Mouse (Mus musculus) lung, embryonic 14.5 days (tissue): ENCODE measurements around the gene Gpr141. TPM values are rescaled to one million over a fixed set of nuclear protein-coding genes. Genes with fewer than 3 reads are reported as not detected.

Experiments used
- ATAC-seq: fragments of 200-750 bp; cut with Nextera tagmentation; 2 replicates; pipeline ENCODE4 v1.8.0; 2017; ENCODE audit warnings: mild to moderate bottlenecking, moderate TSS enrichment, moderate library complexity; ENCODE audit not compliant: insufficient read depth
- DNase-seq: peaks from one replicate; pipeline ENCODE4 v3.0.0-alpha.2; 2015
- H3K27ac ChIP-seq: fragments of 300-500 bp; sonication (generic); 2 replicates; pipeline ENCODE4 v1.5.1; 2014; ENCODE audit warnings: low read depth, mild to moderate bottlenecking, moderate library complexity
- H3K27me3 ChIP-seq: fragments of 300-500 bp; sonication (generic); 2 replicates; pipeline ENCODE4 v1.6.1; 2014; ENCODE audit warnings: low read length, control low read depth; ENCODE audit not compliant: insufficient read depth
- H3K36me3 ChIP-seq: fragments of 300-500 bp; sonication (generic); 2 replicates; pipeline ENCODE4 v1.6.1; 2014; ENCODE audit warnings: control low read depth; ENCODE audit not compliant: insufficient read depth
- H3K4me1 ChIP-seq: fragments of 300-500 bp; sonication (generic); 2 replicates; pipeline ENCODE4 v1.6.1; 2014; ENCODE audit warnings: antibody characterized with exemption, control low read depth; ENCODE audit not compliant: insufficient read depth
- H3K4me2 ChIP-seq: fragments of 300-500 bp; sonication (generic); 2 replicates; pipeline ENCODE4 v1.6.1; 2014; ENCODE audit warnings: mild to moderate bottlenecking
- H3K4me3 ChIP-seq: fragments of 300-500 bp; sonication (generic); 2 replicates; pipeline ENCODE4 v1.5.1; 2014; ENCODE audit warnings: low read depth, low read length
- H3K9ac ChIP-seq: fragments of 300-500 bp; sonication (generic); 2 replicates; pipeline ENCODE4 v1.6.1; 2014
- H3K9me3 ChIP-seq: fragments of 300-500 bp; sonication (generic); 2 replicates; pipeline ENCODE4 v1.6.1; 2016; ENCODE audit warnings: low read depth, low read length, control low read depth
- CTCF ChIP-seq: IDR thresholded peaks from 2 replicates; pipeline ENCODE4 v1.5.1; 2016; ENCODE audit warnings: antibody characterized with exemption, low read depth
- WGBS: fragments of 180-500 bp; shearing (Covaris S2); extraction: QIAGEN DNeasy Blood & Tissue Kit; methylation state at CpG from one replicate; pipeline ENCODE4 v1.1.7; 2014; 5-methylcytosine and 5-hydroxymethylcytosine counted together
- polyA plus RNA-seq: library from polyadenylated mRNA; unstranded; fragments of >200 nt; fragmentation: Nextera tagmentation; extraction: Ambion mirVana; gene quantifications from 2 replicates; pipeline ENCODE4 v1.2.1, GENCODE M21; 2014

Gpr141 gene
- polyA plus RNA-seq, 1 experiment from 2014 or later: 0.64 TPM

- H3K4me3 ChIP-seq: no peak overlapping the region
- DNase-seq: peak; percentile 23
Measured at GRCm38 (mm10) chr13:19770163-19770562, 53.9 kb downstream of the Gpr141 start.

GRCm38 (mm10) chr13:19767202-19767601 is 56.9 kb downstream of the Gpr141 start:
- no peak overlapping the region for H3K9ac ChIP-seq
- no peak for TF ChIP-seq CTCF
- no peaks in the 10 kb centered on the region for H3K4me1 ChIP-seq
- no peaks in the 10 kb centered on the region for H3K36me3 ChIP-seq
- no peak for DNase-seq
- H3K4me3 ChIP-seq: no peak overlapping the region
- 66% methylated on average over 2 of the region's 2 CpGs for WGBS
- no peaks in the 10 kb centered on the region for H3K9me3 ChIP-seq
- no peaks in the 10 kb centered on the region for H3K27me3 ChIP-seq
- ATAC-seq: no peak
- no peak overlapping the region for H3K27ac ChIP-seq
- no peak overlapping the region for H3K4me2 ChIP-seq

More at GRCm38 (mm10) chr13:19770163-19770562, 53.9 kb downstream of the Gpr141 start:
- H3K27ac ChIP-seq: no peak overlapping the region
- no peak for TF ChIP-seq CTCF
- H3K9me3 ChIP-seq: no peaks in the 10 kb centered on the region
- H3K27me3 ChIP-seq: no peaks in the 10 kb centered on the region
- no peak for ATAC-seq
- WGBS: 54% methylated on average over 1 of the region's 1 CpGs
- no peak overlapping the region for H3K4me2 ChIP-seq
- H3K4me1 ChIP-seq: no peaks in the 10 kb centered on the region
- H3K36me3 ChIP-seq: no peaks in the 10 kb centered on the region
- H3K9ac ChIP-seq: no peak overlapping the region

- no peak for TF ChIP-seq CTCF
- no peaks in the 10 kb centered on the region for H3K4me1 ChIP-seq
- no peaks in the 10 kb centered on the region for H3K36me3 ChIP-seq
- H3K9ac ChIP-seq: no peak overlapping the region
- H3K4me2 ChIP-seq: no peak overlapping the region
- no peak overlapping the region for H3K4me3 ChIP-seq
- ATAC-seq (no peak), DNase-seq (no peak)
- H3K27me3 ChIP-seq: no peaks in the 10 kb centered on the region
- H3K9me3 ChIP-seq: no peaks in the 10 kb centered on the region
- H3K27ac ChIP-seq: no peak overlapping the region
- 78% methylated on average over 4 of the region's 4 CpGs for WGBS
Measured at GRCm38 (mm10) chr13:19764276-19764675, 59.8 kb downstream of the Gpr141 start.

- Histone ChIP-seq H3K4me1 (no peaks in the 10 kb centered on the region), H3K27ac (no peak overlapping the region), H3K27me3 (no peaks in the 10 kb centered on the region), H3K9me3 (no peaks in the 10 kb centered on the region), H3K9ac (no peak overlapping the region), H3K36me3 (no peaks in the 10 kb centered on the region), H3K4me3 (no peak overlapping the region), H3K4me2 (no peak overlapping the region)
- 84% methylated on average over 1 of the region's 1 CpGs for WGBS
- ATAC-seq (no peak), DNase-seq (no peak)
- no peak for TF ChIP-seq CTCF
Measured at GRCm38 (mm10) chr13:19763211-19763610, 60.8 kb downstream of the Gpr141 start.

DNA sequence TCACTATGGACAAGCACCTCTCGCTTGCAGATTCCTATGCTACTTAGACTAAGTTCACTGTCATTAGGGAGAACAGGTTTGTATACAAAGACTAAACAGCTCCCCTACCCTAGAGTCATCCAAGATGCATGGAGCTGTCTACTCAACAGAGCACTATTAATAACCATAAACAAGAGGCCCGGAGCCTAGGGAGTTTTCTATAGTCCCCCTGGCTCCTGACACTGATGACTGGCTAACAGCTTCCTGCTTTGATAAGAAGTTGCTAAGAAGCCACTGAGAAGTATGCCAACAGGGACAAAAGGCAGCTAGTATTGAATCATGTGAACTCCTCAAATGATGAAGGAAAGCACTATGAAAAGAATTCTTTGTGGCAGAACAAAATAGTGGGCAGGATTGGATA is 78.3 kb downstream of the Gpr141 start:
- no peaks in the 10 kb centered on the region for H3K36me3 ChIP-seq
- no peak overlapping the region for H3K9ac ChIP-seq
- no peak overlapping the region for H3K27ac ChIP-seq
- no peak overlapping the region for H3K4me3 ChIP-seq
- no peak for DNase-seq
- WGBS: 63% methylated on average over 2 of the region's 2 CpGs
- no peak for TF ChIP-seq CTCF
- H3K4me2 ChIP-seq: no peak overlapping the region
- H3K27me3 ChIP-seq: no peaks in the 10 kb centered on the region
- no peaks in the 10 kb centered on the region for H3K4me1 ChIP-seq
- H3K9me3 ChIP-seq: no peaks in the 10 kb centered on the region
- ATAC-seq: no peak

GRCm38 (mm10) chr13:19744536-19744935 is 79.5 kb downstream of the Gpr141 start:
- no peaks in the 10 kb centered on the region for H3K36me3 ChIP-seq
- 79% methylated on average over 5 of the region's 5 CpGs for WGBS
- H3K4me1 ChIP-seq: no peaks in the 10 kb centered on the region
- DNase-seq (no peak), ATAC-seq (no peak)
- H3K4me3 ChIP-seq: no peak overlapping the region
- no peaks in the 10 kb centered on the region for H3K27me3 ChIP-seq
- H3K9ac ChIP-seq: no peak overlapping the region
- H3K4me2 ChIP-seq: no peak overlapping the region
- H3K27ac ChIP-seq: no peak overlapping the region
- TF ChIP-seq CTCF: no peak
- H3K9me3 ChIP-seq: no peaks in the 10 kb centered on the region

GRCm38 (mm10) chr13:19734597-19734996 is 89.5 kb downstream of the Gpr141 start:
- Histone ChIP-seq H3K9ac (no peak overlapping the region), H3K4me3 (no peak overlapping the region), H3K9me3 (no peaks in the 10 kb centered on the region), H3K27me3 (no peaks in the 10 kb centered on the region), H3K36me3 (no peaks in the 10 kb centered on the region), H3K27ac (no peak overlapping the region), H3K4me1 (no peaks in the 10 kb centered on the region), H3K4me2 (no peak overlapping the region)
- no peak for TF ChIP-seq CTCF
- ATAC-seq (no peak), DNase-seq (no peak)
- WGBS: 75% methylated on average over 5 of the region's 5 CpGs

DNA sequence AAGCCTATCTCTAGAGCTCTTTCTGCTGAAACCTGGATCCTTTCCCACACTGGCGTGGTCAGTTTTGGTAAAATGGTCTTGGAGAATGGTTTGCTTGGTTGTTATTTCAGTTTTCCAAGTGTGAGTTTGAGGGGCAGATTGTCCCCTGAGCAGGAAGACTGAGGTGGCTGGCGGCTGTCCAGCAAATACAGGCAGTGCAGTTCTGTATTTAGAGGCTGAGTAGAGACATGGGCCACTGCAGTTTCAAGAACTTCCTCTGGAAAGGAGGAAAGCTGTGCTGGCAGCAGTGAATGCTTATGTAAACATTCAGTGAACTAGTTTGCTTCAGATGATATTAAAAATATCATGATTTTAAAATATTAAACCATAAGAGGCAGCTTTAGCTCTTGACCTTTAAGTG is 93.2 kb downstream of the Gpr141 start:
- WGBS: 29% methylated on average over 2 of the region's 2 CpGs
- no peak for TF ChIP-seq CTCF
- Histone ChIP-seq H3K27me3 (no peaks in the 10 kb centered on the region), H3K4me1 (no peaks in the 10 kb centered on the region), H3K9ac (no peak overlapping the region), H3K36me3 (no peaks in the 10 kb centered on the region), H3K4me2 (no peak overlapping the region), H3K9me3 (no peaks in the 10 kb centered on the region), H3K27ac (peak overlapping the region; percentile 36; the same call in 1 of the 2 replicates), H3K4me3 (no peak overlapping the region)
- DNase-seq: peak; percentile 84
- ATAC-seq: peak; percentile 84
